Mouse (Mus musculus): ENCODE data around the gene Gm10272. TPM values are rescaled to one million over a fixed set of nuclear protein-coding genes. Genes with fewer than 3 reads are reported as not detected.
"Not testable (repeated sequence)": the region's sequence is repeated elsewhere in the genome, so short reads cannot be mapped to it uniquely, and the experiment has no call there.

Gm10272 gene
- polyA plus RNA-seq, 1 experiment from 2014 or later, result not detected

GRCm38 (mm10) chr10:77682994-77683393 is 23.4 kb upstream of the Gm10272 start:
- Histone ChIP-seq H3K4me3 (ENCODE audit: low read length) (no peak overlapping the region), H3K9ac (ENCODE audit: low read depth, low read length) (no peak overlapping the region), H3K9me3 (ENCODE audit: control insufficient read depth, low read length) (no peaks in the 10 kb centered on the region), H3K27me3 (replicated peaks; ENCODE audit: control insufficient read depth, insufficient read depth, low read length) (peaks cover 20% of the 10 kb centered on the region), H3K4me2 (ENCODE audit: low read depth, low read length) (no peak overlapping the region), H3K36me3 (ENCODE audit: control insufficient read depth, insufficient read depth, low read length) (no peaks in the 10 kb centered on the region), H3K4me1 (ENCODE audit: control insufficient read depth, insufficient read depth, low read length) (peaks cover 7% of the 10 kb centered on the region; the same call in 1 of the 2 replicates), H3K27ac (ENCODE audit: low read length) (no peak overlapping the region)
- 80% methylated on average over 7 of the region's 7 CpGs for WGBS
- no peak for ATAC-seq

GRCm38 (mm10) chr10:77684181-77684580 is 22.2 kb upstream of the Gm10272 start:
- H3K4me3 ChIP-seq (ENCODE audit: low read length), result no peak overlapping the region
- 46% methylated on average over 8 of the region's 8 CpGs for WGBS
- no peak for ATAC-seq

GRCm38 (mm10) chr10:77685895-77686664 is 20.3 kb upstream of the Gm10272 start, which contains the start of gene Tspear:
Gene Tspear, plus strand, starts transcription at chr10:77686569.
- Histone ChIP-seq H3K4me2 (ENCODE audit: low read depth, low read length) (peak within 1 kb of the TSS; percentile 26; the same call in 1 of the 2 replicates), H3K9ac (ENCODE audit: low read depth, low read length) (peak within 1 kb of the TSS; percentile 7; the same call in 1 of the 2 replicates), H3K9me3 (ENCODE audit: control insufficient read depth, low read length) (no peaks in the 10 kb centered on the region), H3K36me3 (ENCODE audit: control insufficient read depth, insufficient read depth, low read length) (no peaks in the 10 kb centered on the region), H3K4me1 (ENCODE audit: control insufficient read depth, insufficient read depth, low read length) (peaks cover 3% of the 10 kb centered on the region; the same call in 1 of the 2 replicates), H3K4me3 (ENCODE audit: low read length) (no peak within 1 kb of the TSS), H3K27ac (ENCODE audit: low read length) (no peak within 1 kb of the TSS), H3K27me3 (replicated peaks; ENCODE audit: control insufficient read depth, insufficient read depth, low read length) (peaks cover 14% of the 10 kb centered on the region; the same call in 1 of the 2 replicates)
- WGBS, result 3% methylated on average over 22 of the region's 22 CpGs
- peak; percentile 84 for ATAC-seq

More at GRCm38 (mm10) chr10:77684181-77684580, 22.2 kb upstream of the Gm10272 start:
- no peaks in the 10 kb centered on the region for H3K9me3 ChIP-seq (ENCODE audit: control insufficient read depth, low read length)
- peaks cover 3% of the 10 kb centered on the region; the same call in 1 of the 2 replicates for H3K4me1 ChIP-seq (ENCODE audit: control insufficient read depth, insufficient read depth, low read length)
- H3K27ac ChIP-seq (ENCODE audit: low read length), result no peak overlapping the region
- no peak overlapping the region for H3K9ac ChIP-seq (ENCODE audit: low read depth, low read length)
- no peaks in the 10 kb centered on the region for H3K36me3 ChIP-seq (ENCODE audit: control insufficient read depth, insufficient read depth, low read length)
- peaks cover 14% of the 10 kb centered on the region; the same call in 1 of the 2 replicates for H3K27me3 ChIP-seq (replicated peaks; ENCODE audit: control insufficient read depth, insufficient read depth, low read length)
- no peak overlapping the region for H3K4me2 ChIP-seq (ENCODE audit: low read depth, low read length)

DNA sequence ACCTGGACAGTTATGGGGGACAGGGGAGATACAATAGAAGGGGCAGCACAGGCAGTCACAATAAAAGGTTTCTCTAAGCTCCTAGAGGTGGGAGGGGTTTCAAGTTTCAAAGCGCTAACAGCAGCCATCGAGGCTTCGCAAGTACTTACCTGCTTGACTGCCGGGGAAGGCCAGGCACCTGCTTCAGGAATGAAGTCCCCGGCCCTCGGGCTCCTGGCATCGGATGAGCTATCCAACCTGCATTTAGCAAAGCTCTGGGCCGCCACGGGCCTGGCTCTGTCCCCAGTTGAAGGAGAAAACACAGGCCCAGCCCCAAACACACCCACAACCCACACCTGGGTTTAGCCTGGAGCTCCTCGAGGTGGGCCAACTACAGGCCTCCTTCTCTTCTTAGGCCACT is 19.4 kb upstream of the Gm10272 start:
- Histone ChIP-seq H3K27me3 (replicated peaks; ENCODE audit: control insufficient read depth, insufficient read depth, low read length) (peaks cover 14% of the 10 kb centered on the region; the same call in 1 of the 2 replicates), H3K9me3 (ENCODE audit: control insufficient read depth, low read length) (no peaks in the 10 kb centered on the region), H3K27ac (ENCODE audit: low read length) (no peak overlapping the region), H3K9ac (ENCODE audit: low read depth, low read length) (no peak overlapping the region), H3K4me3 (ENCODE audit: low read length) (no peak overlapping the region), H3K4me1 (ENCODE audit: control insufficient read depth, insufficient read depth, low read length) (peaks cover 3% of the 10 kb centered on the region; the same call in 1 of the 2 replicates), H3K4me2 (ENCODE audit: low read depth, low read length) (no peak overlapping the region), H3K36me3 (ENCODE audit: control insufficient read depth, insufficient read depth, low read length) (no peaks in the 10 kb centered on the region)
- 28% methylated on average over 10 of the region's 10 CpGs for WGBS
- ATAC-seq, result no peak

DNA sequence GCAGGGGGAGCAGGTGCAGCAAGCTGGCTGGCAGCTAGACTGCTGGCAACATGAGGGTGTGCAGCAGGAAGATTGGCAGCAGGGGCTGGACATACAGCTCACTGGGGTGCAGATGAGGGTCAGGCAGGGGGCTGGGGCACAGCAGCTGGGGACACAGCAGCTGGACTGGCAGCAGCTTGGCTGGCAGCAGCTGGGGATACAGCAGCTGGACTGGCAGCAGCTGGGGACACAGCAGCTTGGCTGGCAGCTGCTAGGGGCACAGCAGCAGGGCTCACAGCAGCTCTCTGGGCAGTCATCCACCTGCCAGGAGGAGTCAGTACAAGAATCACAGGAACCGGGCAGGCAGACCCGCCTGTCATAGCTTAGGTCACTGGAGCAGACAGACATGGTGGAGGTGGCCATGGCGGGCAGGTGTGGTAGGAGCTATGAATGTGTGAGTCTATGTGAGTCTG is 16.0 kb upstream of the Gm10272 start, which contains the start of gene Gm19402:
TSS of gene Gm19402 (minus strand) at position 402 of the 452 bp plus-strand sequence.
- H3K27ac ChIP-seq (ENCODE audit: low read length); H3K4me2 ChIP-seq (ENCODE audit: low read depth, low read length); H3K4me3 ChIP-seq (ENCODE audit: low read length); H3K9ac ChIP-seq (ENCODE audit: low read depth, low read length); ATAC-seq; H3K9me3 ChIP-seq (ENCODE audit: control insufficient read depth, low read length); H3K36me3 ChIP-seq (ENCODE audit: control insufficient read depth, insufficient read depth, low read length); H3K4me1 ChIP-seq (ENCODE audit: control insufficient read depth, insufficient read depth, low read length): not testable (repeated sequence)
- 72% methylated on average over 3 of the region's 3 CpGs for WGBS
- H3K27me3 ChIP-seq (replicated peaks; ENCODE audit: control insufficient read depth, insufficient read depth, low read length), result peaks cover 14% of the 10 kb centered on the region; the same call in 1 of the 2 replicates

DNA sequence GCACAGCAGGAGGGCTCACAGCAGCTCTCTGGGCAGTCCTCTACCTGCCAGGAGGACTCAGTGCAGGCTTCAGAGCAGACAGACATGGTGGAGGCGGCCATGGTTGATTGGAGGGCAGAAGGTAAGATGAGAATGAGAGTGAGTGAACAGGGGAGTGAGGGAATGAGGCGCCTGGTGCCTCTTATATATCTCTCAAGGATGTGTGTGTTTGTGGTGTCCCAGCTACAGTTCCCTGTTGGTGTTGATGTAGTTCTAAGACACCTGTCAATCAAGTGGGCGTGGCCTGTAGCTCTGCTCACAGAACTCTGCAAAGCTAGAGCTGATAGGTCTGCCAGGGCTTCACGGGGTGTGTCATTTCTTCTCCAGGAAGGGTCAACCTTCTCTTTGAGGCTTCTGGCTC is 9.3 kb upstream of the Gm10272 start, which contains the start of gene Gm9508:
TSS of gene Gm9508 (minus strand) at position 101 of the 400 bp plus-strand sequence.
- Histone ChIP-seq H3K4me1 (ENCODE audit: control insufficient read depth, insufficient read depth, low read length) (no peaks in the 10 kb centered on the region), H3K9me3 (ENCODE audit: control insufficient read depth, low read length) (0 out of 2 replicates have a peak, but pooled peaks cover 4% of the 10 kb centered on the region), H3K27ac (ENCODE audit: low read length) (no peak within 1 kb of the TSS), H3K4me2 (ENCODE audit: low read depth, low read length) (no peak within 1 kb of the TSS), H3K36me3 (ENCODE audit: control insufficient read depth, insufficient read depth, low read length) (no peaks in the 10 kb centered on the region), H3K4me3 (ENCODE audit: low read length) (no peak within 1 kb of the TSS), H3K27me3 (replicated peaks; ENCODE audit: control insufficient read depth, insufficient read depth, low read length) (no peaks in the 10 kb centered on the region), H3K9ac (ENCODE audit: low read depth, low read length) (no peak within 1 kb of the TSS)
- no peak for ATAC-seq
- 42% methylated on average over 4 of the region's 4 CpGs for WGBS

- WGBS, result 72% methylated on average over 3 of the region's 3 CpGs
Observed at GRCm38 (mm10) chr10:77709831-77710230, 3.4 kb downstream of the Gm10272 start.

DNA sequence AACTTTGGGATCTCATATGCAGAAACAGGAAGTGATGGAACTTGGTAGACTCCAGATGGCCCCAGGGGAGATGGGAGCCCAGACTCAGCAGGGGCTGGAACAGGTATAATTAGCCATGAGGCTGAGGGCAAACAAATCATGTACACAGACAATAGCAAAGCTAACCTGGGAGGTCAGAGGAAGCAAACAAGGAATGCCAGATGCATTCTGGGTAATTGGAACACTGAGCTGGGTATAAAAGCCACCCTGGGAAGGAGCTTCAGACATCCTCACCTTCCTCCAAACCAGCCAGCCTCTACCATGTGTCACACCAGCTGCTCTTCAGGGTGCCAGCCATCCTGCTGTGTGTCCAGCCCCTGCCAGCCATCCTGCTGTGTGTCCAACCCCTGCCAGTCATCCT is 4.7 kb downstream of the Gm10272 start, which contains the start of gene Gm10024:
TSS of gene Gm10024 (plus strand) at position 301 of the 400 bp plus-strand sequence.
- not testable (repeated sequence) for H3K4me2 ChIP-seq (ENCODE audit: low read depth, low read length); H3K4me1 ChIP-seq (ENCODE audit: control insufficient read depth, insufficient read depth, low read length); H3K27me3 ChIP-seq (replicated peaks; ENCODE audit: control insufficient read depth, insufficient read depth, low read length); H3K9me3 ChIP-seq (ENCODE audit: control insufficient read depth, low read length); H3K36me3 ChIP-seq (ENCODE audit: control insufficient read depth, insufficient read depth, low read length); ATAC-seq; H3K9ac ChIP-seq (ENCODE audit: low read depth, low read length); H3K4me3 ChIP-seq (ENCODE audit: low read length); H3K27ac ChIP-seq (ENCODE audit: low read length)

More at GRCm38 (mm10) chr10:77709831-77710230, 3.4 kb downstream of the Gm10272 start:
- peaks cover 3% of the 10 kb centered on the region for H3K9me3 ChIP-seq (ENCODE audit: control insufficient read depth, low read length)
- H3K27ac ChIP-seq (ENCODE audit: low read length), result no peak overlapping the region
- H3K4me2 ChIP-seq (ENCODE audit: low read depth, low read length), result no peak overlapping the region
- H3K4me3 ChIP-seq (ENCODE audit: low read length), result no peak overlapping the region
- no peaks in the 10 kb centered on the region for H3K36me3 ChIP-seq (ENCODE audit: control insufficient read depth, insufficient read depth, low read length)
- H3K4me1 ChIP-seq (ENCODE audit: control insufficient read depth, insufficient read depth, low read length), result no peaks in the 10 kb centered on the region
- no peaks in the 10 kb centered on the region for H3K27me3 ChIP-seq (replicated peaks; ENCODE audit: control insufficient read depth, insufficient read depth, low read length)
- H3K9ac ChIP-seq (ENCODE audit: low read depth, low read length), result no peak overlapping the region
- ATAC-seq, result no peak

DNA sequence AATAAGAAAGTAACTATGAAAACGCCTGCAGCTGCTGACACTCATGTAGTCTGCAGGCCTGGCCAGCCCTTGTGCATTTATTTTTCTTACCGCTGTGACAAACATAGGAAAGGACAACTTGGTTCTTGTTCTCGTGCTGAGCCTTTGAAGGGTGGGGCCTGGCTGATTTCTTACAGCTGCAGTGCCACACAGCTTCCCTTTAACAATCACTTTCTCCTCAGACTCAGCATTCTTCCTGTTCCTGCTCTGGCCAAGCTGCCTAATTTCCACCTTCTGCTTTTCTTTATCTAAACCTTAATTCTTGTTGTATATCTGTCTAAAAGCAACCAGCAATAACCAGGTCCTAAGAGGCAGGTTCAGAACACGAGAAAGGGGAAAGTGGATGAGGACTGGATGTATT is 7.3 kb downstream of the Gm10272 start:
- Histone ChIP-seq H3K36me3 (ENCODE audit: control insufficient read depth, insufficient read depth, low read length) (no peaks in the 10 kb centered on the region), H3K4me2 (ENCODE audit: low read depth, low read length) (no peak overlapping the region), H3K4me3 (ENCODE audit: low read length) (no peak overlapping the region), H3K9ac (ENCODE audit: low read depth, low read length) (no peak overlapping the region), H3K27ac (ENCODE audit: low read length) (no peak overlapping the region), H3K9me3 (ENCODE audit: control insufficient read depth, low read length) (peaks cover 4% of the 10 kb centered on the region), H3K27me3 (replicated peaks; ENCODE audit: control insufficient read depth, insufficient read depth, low read length) (no peaks in the 10 kb centered on the region), H3K4me1 (ENCODE audit: control insufficient read depth, insufficient read depth, low read length) (no peaks in the 10 kb centered on the region)
- ATAC-seq, result no peak
- WGBS, result 66% methylated on average over 4 of the region's 4 CpGs

Measured in intestine, embryonic 16.5 days (tissue).